Mouse (Mus musculus): ENCODE data around the gene Nfrkb.

GRCm38 (mm10) chr9:31433431-31433830, 47.4 kb downstream of the Nfrkb start:
- TF ChIP-seq CTCF (IDR thresholded peaks at IDR 0.05; ENCODE audit: insufficient read depth, low read length) (no peak), POLR2A (IDR thresholded peaks at IDR 0.05; ENCODE audit: borderline replicate concordance, extremely low read depth, low read depth, low read length) (no peak)
